Mouse (Mus musculus) limb, embryonic 15.5 days (tissue): Measurements from ENCODE around the gene Clasrp. TPM values are rescaled to one million over a fixed set of nuclear protein-coding genes. Genes with fewer than 3 reads are reported as not detected.
"Not testable (repeated sequence)": the region's sequence is repeated elsewhere in the genome, so short reads cannot be mapped to it uniquely, and the experiment has no call there.

ENCODE experiments used
- ATAC-seq: fragments of 200-750 bp; cut with Nextera tagmentation; 2 replicates; pipeline ENCODE4 v1.8.0; 2017; ENCODE audit warnings: low read depth, moderate TSS enrichment; ENCODE audit not compliant: insufficient number of reproducible peaks, low FRiP score, low TSS enrichment
- H3K27ac ChIP-seq: fragments of 300-500 bp; sonication (generic); 2 replicates; pipeline ENCODE4 v1.5.1; 2015; ENCODE audit warnings: moderate library complexity, mild to moderate bottlenecking, inconsistent platforms
- H3K27me3 ChIP-seq: fragments of 300-500 bp; sonication (generic); 2 replicates; pipeline ENCODE4 v1.6.1; 2015; ENCODE audit warnings: inconsistent platforms
- H3K36me3 ChIP-seq: fragments of 300-500 bp; sonication (generic); 2 replicates; pipeline ENCODE4 v1.6.1; 2015; ENCODE audit warnings: inconsistent platforms
- H3K4me1 ChIP-seq: fragments of 300-500 bp; sonication (generic); 2 replicates; pipeline ENCODE4 v1.6.1; 2015; ENCODE audit warnings: inconsistent platforms
- H3K4me2 ChIP-seq: fragments of 300-500 bp; sonication (generic); 2 replicates; pipeline ENCODE4 v1.6.1; 2015; ENCODE audit warnings: mild to moderate bottlenecking, inconsistent platforms
- H3K4me3 ChIP-seq: fragments of 300-500 bp; sonication (generic); 2 replicates; pipeline ENCODE4 v1.5.1; 2015; ENCODE audit warnings: mild to moderate bottlenecking, inconsistent platforms
- H3K9ac ChIP-seq: fragments of 300-500 bp; sonication (generic); 2 replicates; pipeline ENCODE4 v1.6.1; 2015; ENCODE audit warnings: inconsistent platforms
- H3K9me3 ChIP-seq: fragments of 300-500 bp; sonication (generic); 2 replicates; pipeline ENCODE4 v1.6.1; 2016; ENCODE audit warnings: inconsistent platforms
- WGBS: fragments of 180-500 bp; shearing (Covaris S2); methylation state at CpG from one replicate; pipeline ENCODE4 v1.1.7; 2015; 5-methylcytosine and 5-hydroxymethylcytosine counted together
- polyA plus RNA-seq: library from polyadenylated mRNA; unstranded; fragments of >200 nt; fragmentation: Nextera tagmentation; extraction: Ambion mirVana; gene quantifications from 2 replicates; pipeline ENCODE4 v1.2.1, GENCODE M21; 2015

Gene Clasrp
- polyA plus RNA-seq, 1 experiment from 2014 or later: 49.8 TPM

DNA sequence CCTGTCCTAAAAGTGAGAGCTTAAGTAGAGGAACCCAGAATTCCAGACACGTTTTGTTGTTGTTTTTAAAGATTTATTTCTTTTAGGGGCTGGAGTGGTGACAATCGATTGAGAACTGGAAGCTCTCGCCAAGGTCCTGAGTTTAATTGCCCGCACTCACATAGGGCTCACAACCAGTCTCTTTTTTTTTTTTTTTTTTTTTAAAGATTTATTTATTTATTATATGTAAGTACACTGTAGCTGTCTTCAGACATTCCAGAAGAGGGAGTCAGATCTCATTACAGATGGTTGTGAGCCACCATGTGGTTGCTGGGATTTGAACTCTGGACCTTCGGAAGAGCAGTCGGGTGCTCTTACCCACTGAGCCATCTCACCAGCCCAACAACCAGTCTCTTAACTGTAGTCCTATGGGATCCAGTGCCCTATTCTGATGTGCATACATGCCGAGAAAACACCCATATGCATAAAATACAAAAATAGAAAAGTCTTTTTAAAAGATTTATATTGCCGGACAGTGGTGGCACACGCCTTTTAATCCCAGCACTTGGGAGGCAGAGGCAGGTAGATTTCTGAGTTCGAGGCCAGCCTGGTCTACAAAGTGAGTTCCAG is 424 bp upstream of the Clasrp start:
- WGBS: 61% methylated on average over 10 of the region's 10 CpGs
- not testable (repeated sequence) for H3K27me3 ChIP-seq, H3K9ac ChIP-seq, H3K9me3 ChIP-seq, ATAC-seq
- Histone ChIP-seq H3K36me3 (peaks cover 30% of the 10 kb centered on the region), H3K27ac (peak overlapping the region; percentile 81; the same call in 1 of the 2 replicates), H3K4me1 (peaks cover 25% of the 10 kb centered on the region), H3K4me3 (peak overlapping the region; percentile 100), H3K4me2 (peak overlapping the region; percentile 78)

GRCm38 (mm10) chr7:19603055-19603454 is 1.2 kb downstream of the Clasrp start:
- Histone ChIP-seq H3K4me2 (peak overlapping the region; percentile 78), H3K36me3 (peaks cover 46% of the 10 kb centered on the region)

DNA sequence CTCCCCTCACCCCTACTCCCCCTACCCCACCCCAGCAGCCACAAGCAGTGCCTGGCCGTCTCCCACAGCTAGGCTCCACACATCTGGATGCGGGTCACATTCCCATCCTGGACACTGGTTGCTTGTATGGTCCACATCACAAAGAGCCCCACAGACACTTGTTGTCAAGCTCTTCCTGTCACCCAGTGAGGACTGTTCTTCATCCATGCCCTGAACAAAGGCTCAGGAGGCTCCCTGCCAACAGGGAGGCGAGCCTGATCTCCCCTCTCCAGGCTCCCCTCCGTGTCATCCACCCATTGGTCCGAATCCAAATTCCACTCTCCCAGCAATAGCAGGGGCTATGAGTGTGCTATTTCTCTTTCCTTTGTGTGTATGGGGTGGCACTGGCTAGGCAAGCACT is 3.7 kb downstream of the Clasrp start:
- ATAC-seq: no peak
- Histone ChIP-seq H3K4me2 (no peak overlapping the region), H3K27ac (no peak overlapping the region), H3K36me3 (peaks cover 63% of the 10 kb centered on the region), H3K4me3 (no peak overlapping the region), H3K9me3 (no peaks in the 10 kb centered on the region), H3K4me1 (peaks cover 25% of the 10 kb centered on the region), H3K27me3 (no peaks in the 10 kb centered on the region), H3K9ac (no peak overlapping the region)
- 63% methylated on average over 5 of the region's 5 CpGs for WGBS

More at GRCm38 (mm10) chr7:19603055-19603454, 1.2 kb downstream of the Clasrp start:
- 74% methylated on average over 12 of the region's 12 CpGs for WGBS
- no peak for ATAC-seq
- no peaks in the 10 kb centered on the region for H3K27me3 ChIP-seq
- peaks cover 25% of the 10 kb centered on the region for H3K4me1 ChIP-seq
- peak overlapping the region; percentile 99 for H3K9ac ChIP-seq
- no peaks in the 10 kb centered on the region for H3K9me3 ChIP-seq
- peak overlapping the region; percentile 100 for H3K4me3 ChIP-seq
- no peak overlapping the region for H3K27ac ChIP-seq

- H3K9me3 ChIP-seq: no peaks in the 10 kb centered on the region
- ATAC-seq: no peak
- no peak overlapping the region for H3K4me3 ChIP-seq
- H3K9ac ChIP-seq: no peak overlapping the region
- H3K36me3 ChIP-seq: peaks cover 91% of the 10 kb centered on the region
- H3K27me3 ChIP-seq: no peaks in the 10 kb centered on the region
- H3K4me2 ChIP-seq: no peak overlapping the region
- H3K27ac ChIP-seq: no peak overlapping the region
- H3K4me1 ChIP-seq: no peaks in the 10 kb centered on the region
- WGBS: 90% methylated on average over 10 of the region's 10 CpGs
These were observed 11.1 kb downstream of the Clasrp start for GRCm38 (mm10) chr7:19593061-19593730.

GRCm38 (mm10) chr7:19589917-19590316 is 14.4 kb downstream of the Clasrp start:
- no peak overlapping the region for H3K27ac ChIP-seq
- H3K9me3 ChIP-seq: no peaks in the 10 kb centered on the region
- 64% methylated on average over 3 of the region's 3 CpGs for WGBS
- H3K9ac ChIP-seq: no peak overlapping the region
- H3K4me1 ChIP-seq: 0 out of 2 replicates have a peak, but pooled peaks cover 4% of the 10 kb centered on the region
- no peaks in the 10 kb centered on the region for H3K27me3 ChIP-seq
- peaks cover 99% of the 10 kb centered on the region for H3K36me3 ChIP-seq
- ATAC-seq: no peak; the same call in 1 of the 2 replicates
- no peak overlapping the region for H3K4me2 ChIP-seq
- no peak overlapping the region for H3K4me3 ChIP-seq

DNA sequence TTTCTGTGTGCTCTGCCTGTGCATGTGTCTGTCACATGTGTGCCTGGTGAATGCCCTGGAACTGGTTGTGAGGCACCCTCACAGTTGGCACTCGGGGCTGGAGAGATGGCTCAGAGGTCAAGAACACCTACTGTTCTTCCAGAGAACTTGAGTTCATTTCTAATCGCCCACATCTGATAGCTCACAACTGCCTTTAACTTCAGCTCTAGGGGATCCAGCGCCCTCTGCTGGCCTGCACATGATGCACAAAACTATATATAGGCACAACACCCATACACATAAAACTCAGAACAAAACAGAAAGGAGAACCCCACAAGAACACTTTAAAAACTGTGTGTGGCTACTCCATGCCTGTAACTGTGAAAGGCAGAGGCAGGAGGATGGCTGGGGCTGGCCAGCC is 15.1 kb downstream of the Clasrp start:
- ATAC-seq: no peak
- 0 out of 2 replicates have a peak, but pooled peaks cover 4% of the 10 kb centered on the region for H3K4me1 ChIP-seq
- H3K4me2 ChIP-seq: no peak overlapping the region
- peaks cover 100% of the 10 kb centered on the region for H3K36me3 ChIP-seq
- no peaks in the 10 kb centered on the region for H3K9me3 ChIP-seq
- no peaks in the 10 kb centered on the region for H3K27me3 ChIP-seq
- H3K4me3 ChIP-seq: no peak overlapping the region
- no peak overlapping the region for H3K9ac ChIP-seq
- no peak overlapping the region for H3K27ac ChIP-seq
- whole genome bisulfite sequencing: 56% methylated on average over 3 of the region's 3 CpGs

DNA sequence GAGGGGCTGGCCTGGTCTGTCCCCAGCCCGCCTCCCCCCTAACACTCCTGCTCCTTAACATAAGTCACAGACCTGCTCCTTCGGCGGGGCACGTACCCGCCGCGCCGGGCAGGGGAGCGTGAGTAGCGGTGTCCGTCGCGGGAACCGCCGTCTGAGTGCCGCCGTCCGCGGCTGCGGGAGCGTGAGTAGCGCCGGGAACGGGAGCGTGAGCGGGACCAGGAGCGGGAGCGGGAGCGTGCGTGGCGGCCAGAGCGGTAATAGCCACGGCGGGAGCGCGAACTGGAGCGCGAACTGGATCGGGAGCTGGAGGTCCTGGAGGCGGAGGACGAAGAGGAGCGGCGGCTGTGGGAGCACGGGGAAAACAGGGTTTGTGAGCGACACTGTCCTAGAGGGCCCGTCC is 18.0 kb downstream of the Clasrp start:
- no peak overlapping the region for H3K4me3 ChIP-seq
- no peak for ATAC-seq
- H3K36me3 ChIP-seq: peaks cover 96% of the 10 kb centered on the region
- no peak overlapping the region for H3K4me2 ChIP-seq
- H3K9ac ChIP-seq: no peak overlapping the region
- no peaks in the 10 kb centered on the region for H3K27me3 ChIP-seq
- 0 out of 2 replicates have a peak, but pooled peaks cover 4% of the 10 kb centered on the region for H3K4me1 ChIP-seq
- no peaks in the 10 kb centered on the region for H3K9me3 ChIP-seq
- H3K27ac ChIP-seq: no peak overlapping the region
- WGBS: 79% methylated on average over 46 of the region's 46 CpGs

GRCm38 (mm10) chr7:19580634-19581033 is 23.7 kb downstream of the Clasrp start:
- H3K4me3 ChIP-seq: no peak overlapping the region
- WGBS: 57% methylated on average over 8 of the region's 8 CpGs
- H3K9me3 ChIP-seq: no peaks in the 10 kb centered on the region
- peaks cover 32% of the 10 kb centered on the region for H3K27me3 ChIP-seq
- no peak overlapping the region for H3K9ac ChIP-seq
- no peak overlapping the region for H3K4me2 ChIP-seq
- no peak overlapping the region for H3K27ac ChIP-seq
- no peak for ATAC-seq
- peaks cover 52% of the 10 kb centered on the region for H3K36me3 ChIP-seq
- H3K4me1 ChIP-seq: peaks cover 20% of the 10 kb centered on the region

DNA sequence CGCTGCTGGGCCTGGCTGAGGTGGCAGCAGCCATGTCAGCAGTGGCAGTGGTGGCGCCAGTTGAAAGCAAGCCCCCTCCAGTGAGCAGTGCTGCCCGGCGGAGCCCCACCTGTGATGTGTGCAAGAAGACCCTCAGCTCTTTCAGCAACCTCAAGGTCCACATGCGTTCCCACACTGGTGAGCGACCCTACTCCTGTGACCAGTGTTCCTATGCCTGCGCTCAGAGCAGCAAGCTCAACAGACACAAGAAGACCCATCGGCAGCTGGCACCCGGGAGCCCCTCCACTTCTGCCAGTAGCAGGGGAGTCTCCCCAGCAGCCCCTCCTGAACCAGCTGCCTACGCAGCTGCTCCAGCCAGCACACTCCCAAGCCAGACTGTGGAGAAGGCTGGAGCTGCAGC is 24.5 kb downstream of the Clasrp start:
- no peak overlapping the region for H3K27ac ChIP-seq
- no peak overlapping the region for H3K4me2 ChIP-seq
- H3K9me3 ChIP-seq: no peaks in the 10 kb centered on the region
- WGBS: 80% methylated on average over 10 of the region's 10 CpGs
- H3K4me3 ChIP-seq: no peak overlapping the region
- H3K36me3 ChIP-seq: peaks cover 44% of the 10 kb centered on the region
- no peak overlapping the region for H3K9ac ChIP-seq
- H3K27me3 ChIP-seq: peaks cover 35% of the 10 kb centered on the region
- ATAC-seq: no peak
- H3K4me1 ChIP-seq: peaks cover 20% of the 10 kb centered on the region

DNA sequence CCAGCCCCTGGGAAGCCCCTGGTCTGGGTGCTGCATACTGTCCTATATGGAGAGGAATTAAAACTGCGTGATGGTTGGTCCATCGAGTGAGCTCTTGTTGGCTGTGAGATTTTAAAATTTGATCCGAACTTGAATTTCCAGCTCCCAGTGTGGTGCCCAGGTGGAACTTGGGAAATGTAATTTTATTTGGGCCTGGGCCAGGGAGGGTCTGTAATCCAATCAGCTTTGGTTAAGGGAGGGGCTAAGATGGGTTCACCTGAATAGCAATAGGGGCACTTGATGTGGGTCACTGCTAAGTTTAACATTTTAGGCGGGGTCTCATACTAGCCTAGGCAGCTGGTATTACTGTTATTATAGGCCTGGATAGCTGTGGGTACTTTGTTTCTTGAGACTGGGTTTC is 25.9 kb downstream of the Clasrp start:
- ATAC-seq: no peak
- no peak overlapping the region for H3K9ac ChIP-seq
- no peak overlapping the region for H3K27ac ChIP-seq
- H3K36me3 ChIP-seq: peaks cover 30% of the 10 kb centered on the region
- H3K4me3 ChIP-seq: 0 out of 2 replicates have a peak overlapping the region, but pooled peaks have one; percentile 42
- H3K4me1 ChIP-seq: peaks cover 26% of the 10 kb centered on the region
- peaks cover 35% of the 10 kb centered on the region for H3K27me3 ChIP-seq
- H3K9me3 ChIP-seq: no peaks in the 10 kb centered on the region
- WGBS: 55% methylated on average over 4 of the region's 4 CpGs
- no peak overlapping the region; the same call in 1 of the 2 replicates for H3K4me2 ChIP-seq

GRCm38 (mm10) chr7:19577877-19578414 is 26.3 kb downstream of the Clasrp start:
- H3K9me3 ChIP-seq: no peaks in the 10 kb centered on the region
- WGBS: 22% methylated on average over 10 of the region's 10 CpGs

More at GRCm38 (mm10) chr7:19577877-19578414, 26.3 kb downstream of the Clasrp start:
- Histone ChIP-seq H3K4me3 (peak overlapping the region; percentile 42), H3K27me3 (peaks cover 35% of the 10 kb centered on the region), H3K27ac (no peak overlapping the region), H3K4me1 (peaks cover 26% of the 10 kb centered on the region), H3K36me3 (peaks cover 29% of the 10 kb centered on the region), H3K4me2 (peak overlapping the region; percentile 90), H3K9ac (peak overlapping the region; percentile 40; the same call in 1 of the 2 replicates)
- no peak for ATAC-seq
